Mouse (Mus musculus): ENCODE measurements at regions not wholly inside any gene's neighbourhood (a gene's known extent, or its start where the extent isn't known, plus 50 kb on each side); places are given as distances from the start of the nearest gene placed in this dataset.

GRCm38 (mm10) chr14:99806052-99806451, 478.4 kb downstream of the Klf12 start:
- no peak for TF ChIP-seq GATA1 (IDR thresholded peaks at IDR 0.05; ENCODE audit: borderline replicate concordance, low read length)
- no peak for TF ChIP-seq FLI1 (IDR thresholded peaks at IDR 0.05; ENCODE audit: low read length)

All from megakaryocyte, embryonic 14.5 days (primary cell).